ENCODE assay signal across 10 mouse cellular contexts in the genomic region with DNA sequence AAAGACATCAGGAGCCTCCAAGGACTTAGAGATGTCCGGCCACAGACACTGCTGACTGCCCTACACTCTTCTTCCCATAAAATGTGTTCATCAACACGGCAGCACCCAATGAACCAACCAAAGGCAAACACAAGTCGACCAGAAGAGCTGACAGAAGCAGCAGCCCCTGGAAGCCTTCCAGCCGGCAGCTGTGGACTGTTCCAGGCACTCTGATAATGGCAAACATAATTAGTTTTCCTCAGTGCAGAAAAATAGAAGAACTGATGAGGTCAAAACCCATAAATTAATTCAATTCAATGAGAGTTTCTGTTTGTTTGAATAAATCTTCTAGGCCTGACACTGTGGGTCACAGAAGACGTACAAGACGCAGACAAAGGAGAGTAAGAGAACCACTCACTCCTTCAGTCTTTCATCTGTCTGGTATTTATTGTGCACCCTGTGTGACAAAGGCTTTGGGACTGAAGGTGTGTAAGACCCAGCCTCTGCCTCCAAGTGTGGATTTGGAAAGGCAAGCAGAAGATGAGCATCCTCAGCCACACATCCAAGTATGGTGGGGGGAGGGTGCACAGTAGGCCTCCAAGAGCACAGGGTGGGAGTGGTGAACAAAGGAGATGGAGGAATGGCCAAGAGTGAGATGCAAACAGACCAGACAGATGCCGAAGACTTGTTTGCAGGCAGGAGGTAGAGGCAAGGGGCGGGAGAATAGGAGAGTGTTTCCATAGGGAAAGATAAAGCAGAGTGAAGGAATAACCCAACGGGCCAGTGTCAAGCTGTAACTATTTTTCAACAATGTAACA. TPM values are rescaled to one million over a fixed set of nuclear protein-coding genes. Genes with fewer than 3 reads are reported as not detected.
DNase-seq lines count a peak whose midpoint lies in the region; ATAC-seq and TF ChIP-seq lines count a peak whose summit lies in the region.
"Had no signal": no experiment of that assay in that cellular context is flagged by ENCODE, and none has a peak within 500 bp of the region (broad histone marks: within the 10 kb centered on the region; RNA-seq: fewer than 3 reads in every experiment).

No protein-coding gene starts in this region.

- no peak for TF ChIP-seq CTCF in left cerebral cortex, adult 2 months (IDR thresholded peaks at IDR 0.05)

- no peak overlapping the region for H3K4me3 ChIP-seq in heart, embryonic 15.5 days
- H3K4me3 ChIP-seq in midbrain, embryonic 13.5 days (replicated peaks), result no peak overlapping the region
- H3K4me3 ChIP-seq in left cerebral cortex, adult 2 months, result no peak overlapping the region
- H3K4me3 ChIP-seq: stomach, embryonic 15.5 days had no signal

- H3K9ac ChIP-seq in heart, embryonic 15.5 days, result no peak overlapping the region
- no peak overlapping the region for H3K9ac ChIP-seq in midbrain, embryonic 13.5 days (replicated peaks)
- H3K9ac ChIP-seq: stomach, embryonic 15.5 days had no signal

- no peak overlapping the region for H3K27ac ChIP-seq in heart, embryonic 15.5 days
- 0 out of 2 replicates have a peak overlapping the region, but pooled peaks have one; percentile 14 for H3K27ac ChIP-seq in midbrain, embryonic 13.5 days
- no peak overlapping the region for H3K27ac ChIP-seq in left cerebral cortex, adult 2 months
- H3K27ac ChIP-seq: stomach, embryonic 15.5 days had no signal

- no peaks in the 10 kb centered on the region for H3K4me1 ChIP-seq in heart, embryonic 15.5 days (replicated peaks)
- peaks cover 28% of the 10 kb centered on the region; the same call in 1 of the 2 replicates for H3K4me1 ChIP-seq in midbrain, embryonic 13.5 days (replicated peaks)
- H3K4me1 ChIP-seq: stomach, embryonic 15.5 days had no signal

- no peak overlapping the region for H3K4me2 ChIP-seq in heart, embryonic 15.5 days
- no peak overlapping the region for H3K4me2 ChIP-seq in midbrain, embryonic 13.5 days (replicated peaks)
- H3K4me2 ChIP-seq: stomach, embryonic 15.5 days had no signal

- 0 out of 2 replicates have a peak, but pooled peaks have one; percentile 43 for ATAC-seq in heart, embryonic 15.5 days (replicated peaks; ENCODE audit: insufficient number of reproducible peaks, insufficient read depth, low FRiP score, low read depth)
- ATAC-seq in midbrain, embryonic 13.5 days, result peak; percentile 35; the same call in 1 of the 2 replicates
- ATAC-seq: CD4-positive, CD25-positive, alpha-beta regulatory T cell, adult 4 months had no signal

- intact Hi-C loops in heart, postnatal 25 days (cut with DNase I), result no loop called here
- intact Hi-C loops in left cerebral cortex, adult 2 months (cut with DNase I), result no loop called here

- DNase-seq in heart, postnatal 25 days (ENCODE audit: low spot score), result no peak
- peak; percentile 17 for DNase-seq in adrenal gland, postnatal 25 days
- peak; percentile 56 to 71 for DNase-seq in kidney, adult 8-10 months
- no peak for DNase-seq in urinary bladder, postnatal 4 days (ENCODE audit: low spot score in 2 of 2)
- DNase-seq in right cerebral cortex, adult 2 months (ENCODE audit: low spot score in 2 of 2), result no peak
- DNase-seq in left cerebral cortex, adult 2 months (ENCODE audit: extremely low spot score in 1 of 2, low spot score in 2 of 2), result no peak

- WGBS in heart, embryonic 15.5 days, result 51% methylated on average over 9 of the region's 9 CpGs
- 69% methylated on average over 9 of the region's 9 CpGs for WGBS in midbrain, embryonic 13.5 days

- no peaks in the 10 kb centered on the region for H3K27me3 ChIP-seq in heart, embryonic 15.5 days
- no peaks in the 10 kb centered on the region for H3K27me3 ChIP-seq in midbrain, embryonic 13.5 days
- H3K27me3 ChIP-seq: stomach, embryonic 15.5 days had no signal

- H3K9me3 ChIP-seq in heart, embryonic 15.5 days (replicated peaks), result no peaks in the 10 kb centered on the region
- H3K9me3 ChIP-seq in midbrain, embryonic 13.5 days, result no peaks in the 10 kb centered on the region
- H3K9me3 ChIP-seq: stomach, embryonic 15.5 days had no signal

- H3K36me3 ChIP-seq in heart, embryonic 15.5 days, result no peaks in the 10 kb centered on the region
- H3K36me3 ChIP-seq in midbrain, embryonic 13.5 days, result no peaks in the 10 kb centered on the region
- H3K36me3 ChIP-seq: stomach, embryonic 15.5 days had no signal

RNA-seq across cellular contexts. Expression of gene St8sia1, which starts 25.5 kb away (rescaled TPM):
- polyA plus RNA-seq in heart, embryonic 15.5 days (2015; fragmentation: Nextera tagmentation; extraction: Ambion mirVana), result 0.88 and 1.3 TPM in 2 replicates
- total RNA-seq in heart, postnatal 25 days (2021), result under 1 TPM; 0.20 to 0.31 TPM
- 1.2 and 1.5 TPM in 2 replicates for total RNA-seq in adrenal gland, postnatal 25 days (2021)
- 8.0 and 8.4 TPM in 2 replicates for polyA plus RNA-seq in midbrain, embryonic 13.5 days (2015; fragmentation: Nextera tagmentation; extraction: Ambion mirVana)
- total RNA-seq in left cerebral cortex, adult 2 months (2021), result 10 to 100 TPM; 29.8 to 30.8 TPM

Comparison
In these comparisons a context has a peak if more than half of its experiments do, and no peak if none do; other contexts are left out.
1. DNase-seq: peak in adrenal gland, postnatal 25 days (single experiment) and kidney, adult 8-10 months (2 of 2); none in heart, postnatal 25 days (single experiment), urinary bladder, postnatal 4 days (0 of 2), right cerebral cortex, adult 2 months (0 of 2) and left cerebral cortex, adult 2 months (0 of 2).
2. RNA of gene St8sia1, which starts 25.5 kb away (total RNA-seq): 29.8 to 30.8 TPM in left cerebral cortex, adult 2 months; 1.2 to 1.5 TPM in adrenal gland, postnatal 25 days and 0.20 to 0.31 TPM in heart, postnatal 25 days; every median in the first group is over 10 times any median in the second.